Mouse (Mus musculus): ENCODE measurements at regions not wholly inside any gene's neighbourhood (a gene's known extent, or its start where the extent isn't known, plus 50 kb on each side); places are given as distances from the start of the nearest gene placed in this dataset.

DNA sequence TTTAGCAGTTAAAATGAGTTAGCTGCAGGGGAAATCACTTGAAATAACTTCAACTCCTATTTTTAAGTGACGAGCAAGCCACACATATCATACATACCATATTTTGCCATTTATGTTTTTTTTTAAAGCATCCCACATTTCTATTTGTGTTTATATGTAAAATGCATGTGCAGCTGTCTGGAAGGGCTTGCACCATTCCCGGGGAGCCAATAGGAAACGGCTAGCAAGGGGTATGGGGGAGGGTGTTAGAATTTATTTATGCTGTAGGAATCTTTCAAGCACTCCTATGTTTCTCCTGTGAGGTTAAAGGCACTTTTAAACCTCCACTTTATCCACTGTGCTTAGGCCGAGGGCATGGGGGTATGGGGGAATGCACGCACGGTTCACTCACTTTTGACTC, 168.1 kb upstream of the Nectin1 start:
- no peak overlapping the region for H3K9ac ChIP-seq
- ATAC-seq (replicated peaks; ENCODE audit: low FRiP score), result no peak
- 0 out of 2 replicates have a peak, but pooled peaks cover 4% of the 10 kb centered on the region for H3K4me1 ChIP-seq
- H3K27me3 ChIP-seq, result no peaks in the 10 kb centered on the region
- H3K36me3 ChIP-seq, result no peaks in the 10 kb centered on the region
- no peaks in the 10 kb centered on the region for H3K9me3 ChIP-seq (replicated peaks)
- no peak overlapping the region for H3K4me2 ChIP-seq
- no peak overlapping the region for H3K27ac ChIP-seq
- no peak overlapping the region for H3K4me3 ChIP-seq (replicated peaks)
- WGBS, result 83% methylated on average over 6 of the region's 6 CpGs

DNA sequence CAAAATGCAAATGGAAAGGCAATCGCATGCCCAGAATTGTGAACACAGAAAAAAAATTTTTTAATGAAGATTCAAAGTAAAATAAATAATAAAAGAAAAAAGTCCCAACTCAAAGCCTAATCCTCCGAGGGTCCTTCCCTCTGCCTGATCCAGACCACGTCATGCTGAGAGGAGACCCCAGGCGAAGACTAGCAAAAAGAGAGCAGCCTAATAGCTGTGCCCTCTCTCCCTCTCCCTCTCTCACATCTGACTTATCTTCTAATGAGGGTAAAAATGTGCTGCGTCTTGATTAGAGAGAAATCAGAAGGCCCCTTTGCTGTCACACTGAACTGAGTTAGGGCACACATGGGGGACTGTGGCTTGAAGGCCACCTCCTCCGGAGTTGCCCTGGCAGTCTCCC, 163.1 kb upstream of the Nectin1 start:
- Histone ChIP-seq H3K4me1 (0 out of 2 replicates have a peak, but pooled peaks cover 4% of the 10 kb centered on the region), H3K4me2 (no peak overlapping the region), H3K27me3 (no peaks in the 10 kb centered on the region), H3K4me3 (replicated peaks) (no peak overlapping the region), H3K9me3 (replicated peaks) (no peaks in the 10 kb centered on the region), H3K9ac (no peak overlapping the region), H3K36me3 (no peaks in the 10 kb centered on the region), H3K27ac (no peak overlapping the region)
- whole genome bisulfite sequencing, result 58% methylated on average over 6 of the region's 6 CpGs
- no peak for ATAC-seq (replicated peaks; ENCODE audit: low FRiP score)

GRCm38 (mm10) chr9:43585616-43586015, 158.2 kb upstream of the Nectin1 start:
- H3K9ac ChIP-seq, result no peak overlapping the region
- no peaks in the 10 kb centered on the region for H3K9me3 ChIP-seq (replicated peaks)
- no peak overlapping the region for H3K27ac ChIP-seq
- no peaks in the 10 kb centered on the region for H3K27me3 ChIP-seq
- H3K4me2 ChIP-seq, result no peak overlapping the region
- no peak overlapping the region for H3K4me3 ChIP-seq (replicated peaks)
- ATAC-seq (replicated peaks; ENCODE audit: low FRiP score), result no peak
- H3K4me1 ChIP-seq, result no peaks in the 10 kb centered on the region
- H3K36me3 ChIP-seq, result no peaks in the 10 kb centered on the region
- WGBS, result 67% methylated on average over 6 of the region's 6 CpGs

DNA sequence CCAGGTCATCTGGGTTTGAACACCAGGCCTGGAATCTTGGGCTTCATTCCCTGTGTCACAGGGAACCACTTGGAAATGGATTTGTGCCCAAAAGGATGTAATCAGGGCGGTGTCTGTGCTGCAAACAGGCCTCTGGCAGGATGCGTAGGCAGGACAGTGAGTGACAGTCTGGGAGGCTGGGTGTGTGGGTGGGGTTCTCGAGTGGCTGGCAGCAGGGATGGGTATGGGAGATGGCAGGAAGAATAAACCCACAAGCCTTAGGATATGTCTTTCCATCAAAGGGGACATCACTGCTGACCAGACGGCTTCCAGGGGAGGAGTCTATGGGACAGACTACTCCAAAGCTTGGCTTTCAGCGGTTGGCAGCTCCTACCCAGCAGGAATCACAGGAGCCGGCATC, 150.5 kb upstream of the Nectin1 start:
- no peaks in the 10 kb centered on the region for H3K27me3 ChIP-seq
- H3K36me3 ChIP-seq, result no peaks in the 10 kb centered on the region
- H3K9ac ChIP-seq, result no peak overlapping the region
- H3K9me3 ChIP-seq (replicated peaks), result no peaks in the 10 kb centered on the region
- H3K4me1 ChIP-seq, result no peaks in the 10 kb centered on the region
- no peak overlapping the region for H3K27ac ChIP-seq
- no peak for ATAC-seq (replicated peaks; ENCODE audit: low FRiP score)
- WGBS, result 75% methylated on average over 6 of the region's 6 CpGs
- no peak overlapping the region for H3K4me2 ChIP-seq
- no peak overlapping the region for H3K4me3 ChIP-seq (replicated peaks)

- Histone ChIP-seq H3K36me3 (no peaks in the 10 kb centered on the region), H3K27ac (no peak overlapping the region), H3K27me3 (no peaks in the 10 kb centered on the region), H3K9ac (no peak overlapping the region), H3K4me2 (no peak overlapping the region), H3K9me3 (replicated peaks) (no peaks in the 10 kb centered on the region), H3K4me1 (no peaks in the 10 kb centered on the region), H3K4me3 (replicated peaks) (no peak overlapping the region)
- 84% methylated on average over 3 of the region's 3 CpGs for WGBS
- no peak for ATAC-seq (replicated peaks; ENCODE audit: low FRiP score)
These were observed 149.0 kb upstream of the Nectin1 start for GRCm38 (mm10) chr9:43594814-43595213.

GRCm38 (mm10) chr9:43595461-43595860, 148.3 kb upstream of the Nectin1 start:
- no peak overlapping the region for H3K4me3 ChIP-seq (replicated peaks)
- no peak overlapping the region for H3K4me2 ChIP-seq
- no peaks in the 10 kb centered on the region for H3K36me3 ChIP-seq
- ATAC-seq (replicated peaks; ENCODE audit: low FRiP score), result no peak
- no peak overlapping the region for H3K27ac ChIP-seq
- no peaks in the 10 kb centered on the region for H3K9me3 ChIP-seq (replicated peaks)
- WGBS, result 80% methylated on average over 4 of the region's 4 CpGs
- no peaks in the 10 kb centered on the region for H3K27me3 ChIP-seq
- no peaks in the 10 kb centered on the region for H3K4me1 ChIP-seq
- H3K9ac ChIP-seq, result no peak overlapping the region

- no peaks in the 10 kb centered on the region for H3K4me1 ChIP-seq
- H3K27me3 ChIP-seq, result no peaks in the 10 kb centered on the region
- 71% methylated on average over 2 of the region's 2 CpGs for WGBS
- no peak for ATAC-seq (replicated peaks; ENCODE audit: low FRiP score)
- no peak overlapping the region for H3K4me2 ChIP-seq
- H3K4me3 ChIP-seq (replicated peaks), result no peak overlapping the region
- H3K27ac ChIP-seq, result no peak overlapping the region
- H3K9ac ChIP-seq, result no peak overlapping the region
- H3K36me3 ChIP-seq, result no peaks in the 10 kb centered on the region
- no peaks in the 10 kb centered on the region for H3K9me3 ChIP-seq (replicated peaks)
These were observed 143.4 kb upstream of the Nectin1 start for GRCm38 (mm10) chr9:43600396-43600795.

- WGBS, result 18% methylated on average over 12 of the region's 12 CpGs
- H3K27ac ChIP-seq, result no peak overlapping the region
- peaks cover 9% of the 10 kb centered on the region; the same call in 1 of the 2 replicates for H3K27me3 ChIP-seq
- no peak overlapping the region for H3K9ac ChIP-seq
- no peak for ATAC-seq (replicated peaks; ENCODE audit: low FRiP score)
- no peak overlapping the region for H3K4me3 ChIP-seq (replicated peaks)
- no peak overlapping the region for H3K4me2 ChIP-seq
- no peaks in the 10 kb centered on the region for H3K36me3 ChIP-seq
- no peaks in the 10 kb centered on the region for H3K4me1 ChIP-seq
- H3K9me3 ChIP-seq (replicated peaks), result no peaks in the 10 kb centered on the region
These were observed 126.2 kb upstream of the Nectin1 start for GRCm38 (mm10) chr9:43617632-43618031.

GRCm38 (mm10) chr9:43627558-43627957, 116.2 kb upstream of the Nectin1 start:
- Histone ChIP-seq H3K36me3 (no peaks in the 10 kb centered on the region), H3K4me2 (no peak overlapping the region), H3K9me3 (replicated peaks) (no peaks in the 10 kb centered on the region), H3K4me3 (replicated peaks) (no peak overlapping the region), H3K4me1 (peaks cover 5% of the 10 kb centered on the region; the same call in 1 of the 2 replicates), H3K27ac (no peak overlapping the region), H3K9ac (no peak overlapping the region), H3K27me3 (0 out of 2 replicates have a peak, but pooled peaks cover 3% of the 10 kb centered on the region)
- 34% methylated on average over 4 of the region's 4 CpGs for WGBS
- no peak for ATAC-seq (replicated peaks; ENCODE audit: low FRiP score)

DNA sequence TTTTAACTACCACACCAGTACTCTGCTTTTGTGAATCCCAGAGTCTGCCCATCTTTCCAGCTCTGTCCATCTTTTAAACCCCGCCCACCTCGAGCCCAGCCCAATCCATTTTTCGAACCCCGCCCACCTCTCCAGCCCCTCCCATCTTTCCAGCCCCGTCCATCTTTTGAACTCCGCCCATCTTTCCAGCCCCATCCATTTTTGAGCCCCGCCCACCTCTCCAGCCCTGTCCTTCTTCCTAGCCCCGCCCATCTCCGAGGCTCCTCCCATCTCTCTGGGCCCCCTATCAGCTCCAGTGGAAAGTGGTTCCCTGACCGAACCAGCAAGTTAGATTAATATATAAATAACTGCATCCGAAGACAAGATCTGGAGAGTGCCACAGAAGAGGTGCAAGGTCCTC, 115.0 kb upstream of the Nectin1 start:
- Histone ChIP-seq H3K27me3 (0 out of 2 replicates have a peak, but pooled peaks cover 3% of the 10 kb centered on the region), H3K9ac (no peak overlapping the region), H3K4me1 (peaks cover 5% of the 10 kb centered on the region; the same call in 1 of the 2 replicates), H3K27ac (no peak overlapping the region), H3K4me2 (no peak overlapping the region), H3K4me3 (replicated peaks) (no peak overlapping the region), H3K9me3 (replicated peaks) (no peaks in the 10 kb centered on the region), H3K36me3 (no peaks in the 10 kb centered on the region)
- ATAC-seq (replicated peaks; ENCODE audit: low FRiP score), result no peak
- 35% methylated on average over 11 of the region's 11 CpGs for whole genome bisulfite sequencing

GRCm38 (mm10) chr9:43636372-43636965, 107.3 kb upstream of the Nectin1 start:
- Histone ChIP-seq H3K4me2 (no peak overlapping the region), H3K4me3 (replicated peaks) (no peak overlapping the region), H3K4me1 (no peaks in the 10 kb centered on the region), H3K36me3 (no peaks in the 10 kb centered on the region), H3K9me3 (replicated peaks) (no peaks in the 10 kb centered on the region), H3K9ac (no peak overlapping the region), H3K27ac (no peak overlapping the region), H3K27me3 (no peaks in the 10 kb centered on the region)
- ATAC-seq (replicated peaks; ENCODE audit: low FRiP score), result no peak
- WGBS, result 78% methylated on average over 11 of the region's 11 CpGs

DNA sequence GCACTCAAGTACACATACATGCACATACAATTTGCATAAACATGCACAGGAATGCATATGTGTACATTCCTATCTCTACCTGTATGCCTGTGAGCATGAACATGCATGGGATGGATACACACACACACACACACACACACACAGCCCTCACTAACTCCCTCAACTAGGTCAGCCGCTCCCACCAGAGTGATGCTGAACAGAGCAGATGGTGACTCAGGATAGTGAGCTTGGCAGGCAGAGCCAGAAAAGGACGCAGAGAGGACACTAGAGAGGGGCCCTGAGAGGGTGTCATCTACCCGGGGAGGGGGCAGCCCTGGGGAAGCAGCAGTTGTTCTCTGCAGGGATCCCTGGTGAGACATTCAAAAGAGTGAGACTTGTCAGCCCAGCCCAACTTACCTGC, 85.6 kb upstream of the Nectin1 start:
- Histone ChIP-seq H3K9me3 (replicated peaks) (no peaks in the 10 kb centered on the region), H3K4me2 (no peak overlapping the region), H3K4me1 (no peaks in the 10 kb centered on the region), H3K4me3 (replicated peaks) (no peak overlapping the region), H3K36me3 (no peaks in the 10 kb centered on the region), H3K27me3 (0 out of 2 replicates have a peak, but pooled peaks cover under 1% of the 10 kb centered on the region), H3K9ac (no peak overlapping the region), H3K27ac (no peak overlapping the region)
- ATAC-seq (replicated peaks; ENCODE audit: low FRiP score), result no peak
- 71% methylated on average over 3 of the region's 3 CpGs for WGBS

DNA sequence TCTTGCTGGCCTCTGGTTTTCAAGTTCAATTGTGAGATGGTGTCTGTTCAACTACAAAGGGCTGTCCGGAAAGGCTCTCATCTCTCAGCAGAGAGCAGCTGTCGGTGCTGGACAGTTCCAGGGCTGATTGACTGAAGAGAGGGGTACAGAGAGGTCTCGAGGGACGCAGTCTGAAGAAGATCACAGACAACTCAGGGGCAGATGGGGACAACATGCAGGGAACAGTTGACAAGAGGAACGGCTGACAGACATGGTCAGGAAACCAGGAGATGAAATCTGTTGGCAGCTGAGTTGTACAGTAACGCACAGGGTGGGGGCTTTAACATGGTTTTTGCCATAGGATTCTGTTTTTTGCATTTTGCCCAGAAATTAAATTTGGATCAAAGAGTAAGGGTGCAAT, 84.5 kb upstream of the Nectin1 start:
- 58% methylated on average over 6 of the region's 6 CpGs for WGBS
- no peak overlapping the region for H3K27ac ChIP-seq
- H3K4me1 ChIP-seq, result no peaks in the 10 kb centered on the region
- H3K4me3 ChIP-seq (replicated peaks), result no peak overlapping the region
- H3K27me3 ChIP-seq, result no peaks in the 10 kb centered on the region
- H3K9me3 ChIP-seq (replicated peaks), result no peaks in the 10 kb centered on the region
- ATAC-seq (replicated peaks; ENCODE audit: low FRiP score), result no peak
- no peaks in the 10 kb centered on the region for H3K36me3 ChIP-seq
- H3K4me2 ChIP-seq, result no peak overlapping the region
- no peak overlapping the region for H3K9ac ChIP-seq
